23 mouse cellular contexts compared by ENCODE assay signal in the genomic region with DNA sequence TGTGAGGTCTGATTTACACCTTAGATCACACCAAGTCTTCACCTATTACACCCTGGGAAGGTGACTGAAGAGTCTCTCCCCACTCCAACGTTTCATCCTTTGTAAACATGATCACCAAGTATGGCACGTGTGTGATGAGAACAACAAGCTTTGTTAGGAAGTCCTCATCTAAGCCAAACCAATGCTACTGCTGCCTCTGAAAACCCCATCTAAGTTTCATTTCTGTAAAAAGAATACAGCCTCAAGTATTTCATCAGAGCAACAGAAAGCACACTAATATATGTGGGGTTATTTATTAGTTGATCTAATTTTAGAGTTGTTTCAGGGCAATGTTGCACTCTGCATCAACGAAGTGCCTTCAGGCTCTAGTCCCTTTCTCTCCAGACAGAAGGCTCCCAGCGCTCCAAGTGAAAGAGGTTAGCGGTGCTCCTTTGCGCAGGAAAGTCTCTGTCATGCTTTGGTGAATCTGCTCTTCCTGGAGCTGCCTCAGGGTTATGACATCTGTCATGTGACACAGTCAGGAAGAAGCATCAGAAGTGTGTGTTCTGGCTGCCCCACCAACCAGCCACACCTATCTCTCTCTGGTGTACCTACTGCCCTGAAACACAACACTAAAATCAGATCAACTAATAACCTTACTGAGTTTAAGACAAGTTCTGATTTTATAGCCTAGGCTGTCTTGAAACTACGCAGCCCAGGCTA.
"Had no signal": no experiment of that assay in that cellular context is flagged by ENCODE, and none has a peak within 500 bp of the region (broad histone marks: within the 10 kb centered on the region; RNA-seq: fewer than 3 reads in every experiment).

No protein-coding gene starts in this region.

- H3K4me1 ChIP-seq: kidney, embryonic 15.5 days; limb, embryonic 13.5 days; lung, embryonic 15.5 days; midbrain, embryonic 12.5 days; midbrain, embryonic 15.5 days had no signal

- ATAC-seq: intestine, embryonic 16.5 days; liver, postnatal 0 days; midbrain, embryonic 15.5 days had no signal

- H3K4me3 ChIP-seq: kidney, embryonic 15.5 days; limb, embryonic 10.5 days; limb, embryonic 13.5 days; lung, embryonic 15.5 days; midbrain, embryonic 12.5 days; midbrain, embryonic 15.5 days had no signal

- H3K27ac ChIP-seq: kidney, embryonic 15.5 days; limb, embryonic 10.5 days; limb, embryonic 13.5 days; liver, embryonic 14.5 days; lung, embryonic 15.5 days; midbrain, embryonic 12.5 days; midbrain, embryonic 15.5 days; stomach, postnatal 0 days had no signal

- H3K9ac ChIP-seq: kidney, embryonic 15.5 days; limb, embryonic 13.5 days; liver, embryonic 14.5 days; liver, postnatal 0 days; lung, embryonic 15.5 days; midbrain, embryonic 12.5 days; midbrain, embryonic 15.5 days had no signal

- DNase-seq: kidney, adult 18-20 months; kidney, postnatal 10 days; kidney, postnatal 36 days; layer of hippocampus, postnatal 36 days; liver; liver, postnatal 0 days; lung, postnatal 10 days; lung, postnatal 36 days; right cerebral cortex, adult 18-20 months; right cerebral cortex, postnatal 14 days; right cerebral cortex, postnatal 4 days; thymus, adult 2 months; thymus, postnatal 14 days; thymus, postnatal 4 days had no signal

- H3K4me2 ChIP-seq: kidney, embryonic 15.5 days; limb, embryonic 13.5 days; lung, embryonic 15.5 days; midbrain, embryonic 12.5 days; midbrain, embryonic 15.5 days had no signal

- H3K27me3 ChIP-seq: kidney, embryonic 15.5 days; limb, embryonic 13.5 days; lung, embryonic 15.5 days; midbrain, embryonic 12.5 days; midbrain, embryonic 15.5 days had no signal

- H3K9me3 ChIP-seq: kidney, embryonic 15.5 days; limb, embryonic 10.5 days; limb, embryonic 13.5 days; lung, embryonic 15.5 days; midbrain, embryonic 12.5 days; midbrain, embryonic 15.5 days had no signal
